ENCODE assay signal across 8 mouse cellular contexts in genomic region chr9:123678327-123679105, GRCm38 (mm10). TPM values are rescaled to one million over a fixed set of nuclear protein-coding genes. Genes with fewer than 3 reads are reported as not detected.
DNase-seq lines count a peak whose midpoint lies in the region; ATAC-seq and TF ChIP-seq lines count a peak whose summit lies in the region.

Ccr9 (plus strand) TSS chr9:123678439.
Slc6a20a (minus strand) TSS chr9:123678885.

- H3K4me2 ChIP-seq in embryonic facial prominence, embryonic 14.5 days (ENCODE audit: low read depth, low read length), result peak within 1 kb of the TSS; percentile 81
- peak within 1 kb of the TSS; percentile 57 for H3K4me2 ChIP-seq in intestine, embryonic 14.5 days (ENCODE audit: low read length)
- H3K4me2 ChIP-seq in liver, embryonic 14.5 days (ENCODE audit: low read depth), result peak within 1 kb of the TSS; percentile 87
- peak within 1 kb of the TSS; percentile 67 for H3K4me2 ChIP-seq in neural tube, embryonic 11.5 days (ENCODE audit: low read depth)

- H3K4me1 ChIP-seq in embryonic facial prominence, embryonic 14.5 days (ENCODE audit: control insufficient read depth, insufficient read depth, low read length), result no peaks in the 10 kb centered on the region
- 0 out of 2 replicates have a peak, but pooled peaks cover 3% of the 10 kb centered on the region for H3K4me1 ChIP-seq in intestine, embryonic 14.5 days (replicated peaks; ENCODE audit: control insufficient read depth, insufficient read depth, low read length)
- peaks cover 3 to 5% of the 10 kb centered on the region in 2 experiments for H3K4me1 ChIP-seq in liver, embryonic 14.5 days (replicated peaks; ENCODE audit: control insufficient read depth in 2 of 2, insufficient read depth in 2 of 2, low read length in 1 of 2)
- H3K4me1 ChIP-seq in neural tube, embryonic 11.5 days (ENCODE audit: control insufficient read depth, insufficient read depth, low read length), result 0 out of 2 replicates have a peak, but pooled peaks cover 5% of the 10 kb centered on the region

- H3K4me3 ChIP-seq in embryonic facial prominence, embryonic 14.5 days (ENCODE audit: low read depth, low read length), result peak within 1 kb of the TSS; percentile 44
- peak within 1 kb of the TSS; percentile 35 for H3K4me3 ChIP-seq in intestine, embryonic 14.5 days (ENCODE audit: low read depth, low read length)
- H3K4me3 ChIP-seq in liver, embryonic 14.5 days (ENCODE audit: insufficient read depth in 1 of 2, low read depth in 2 of 2, low read length in 2 of 2), result peak within 1 kb of the TSS; percentile 68 to 79
- H3K4me3 ChIP-seq in neural tube, embryonic 11.5 days (ENCODE audit: low read depth, low read length), result peak within 1 kb of the TSS; percentile 37

- no peak for TF ChIP-seq EP300 in liver, embryonic 14.5 days (IDR thresholded peaks at IDR 0.05; ENCODE audit: low read depth)

- peak; percentile 55; the same call in 1 of the 2 replicates for ATAC-seq in embryonic facial prominence, embryonic 14.5 days (ENCODE audit: low read depth)
- ATAC-seq in intestine, embryonic 14.5 days (replicated peaks; ENCODE audit: low FRiP score, low TSS enrichment, low read depth), result peak; percentile 78
- peak; percentile 94 for ATAC-seq in liver, embryonic 14.5 days (ENCODE audit: insufficient read depth)
- peak; percentile 48; the same call in 1 of the 2 replicates for ATAC-seq in neural tube, embryonic 11.5 days (ENCODE audit: insufficient read depth, low FRiP score, low TSS enrichment)

- no peak for TF ChIP-seq CTCF in liver, embryonic 14.5 days (IDR thresholded peaks at IDR 0.05; ENCODE audit: low read depth)

- no peak within 1 kb of the TSS for H3K27ac ChIP-seq in embryonic facial prominence, embryonic 14.5 days (replicated peaks; ENCODE audit: low read depth, low read length)
- H3K27ac ChIP-seq in intestine, embryonic 14.5 days (ENCODE audit: low read depth), result no peak within 1 kb of the TSS
- no peak within 1 kb of the TSS for H3K27ac ChIP-seq in liver, embryonic 14.5 days
- H3K27ac ChIP-seq in neural tube, embryonic 11.5 days (ENCODE audit: low read depth, low read length), result no peak within 1 kb of the TSS

- H3K36me3 ChIP-seq in embryonic facial prominence, embryonic 14.5 days (ENCODE audit: control insufficient read depth, insufficient read depth, low read length), result no peaks in the 10 kb centered on the region
- no peaks in the 10 kb centered on the region for H3K36me3 ChIP-seq in intestine, embryonic 14.5 days (ENCODE audit: control insufficient read depth, insufficient read depth, low read length)
- no peaks in the 10 kb centered on the region for H3K36me3 ChIP-seq in liver, embryonic 14.5 days (replicated peaks; ENCODE audit: control insufficient read depth, insufficient read depth, low read depth)
- H3K36me3 ChIP-seq in neural tube, embryonic 11.5 days (ENCODE audit: control insufficient read depth, insufficient read depth, low read length), result no peaks in the 10 kb centered on the region

- peak; percentile 5 for DNase-seq in thymus, postnatal 0 days (ENCODE audit: low spot score)
- no peak for DNase-seq in thymus, postnatal 36 days
- peak; percentile 19 for DNase-seq in embryonic facial prominence, embryonic 14.5 days (ENCODE audit: low spot score)
- DNase-seq in intestine, embryonic 14.5 days (ENCODE audit: low spot score), result peak; percentile 78
- DNase-seq in liver, embryonic 14.5 days (ENCODE audit: low read depth in 3 of 3, low spot score in 3 of 3), result peak in 2 of 3 experiments; percentile 35 to 55
- peak; percentile 43 for DNase-seq in neural tube, embryonic 11.5 days (ENCODE audit: low spot score)
- DNase-seq in frontal cortex, adult 2 months (ENCODE audit: extremely low spot score in 1 of 2, low spot score in 1 of 2), result no peak
- DNase-seq in frontal cortex, postnatal 14 days (ENCODE audit: low spot score in 2 of 2), result no peak

- peak within 1 kb of the TSS; percentile 48; the same call in 1 of the 2 replicates for H3K9ac ChIP-seq in embryonic facial prominence, embryonic 14.5 days (ENCODE audit: low read depth, low read length)
- peak within 1 kb of the TSS; percentile 23 for H3K9ac ChIP-seq in intestine, embryonic 14.5 days (ENCODE audit: low read length)
- H3K9ac ChIP-seq in liver, embryonic 14.5 days (replicated peaks), result peak within 1 kb of the TSS; percentile 81
- H3K9ac ChIP-seq in neural tube, embryonic 11.5 days (ENCODE audit: low read length), result no peak within 1 kb of the TSS

- H3K27me3 ChIP-seq in embryonic facial prominence, embryonic 14.5 days (replicated peaks; ENCODE audit: control insufficient read depth, insufficient read depth, low read length), result peaks cover 66% of the 10 kb centered on the region
- peaks cover 50% of the 10 kb centered on the region for H3K27me3 ChIP-seq in intestine, embryonic 14.5 days (replicated peaks; ENCODE audit: control insufficient read depth, insufficient read depth, low read length)
- peaks cover 69% of the 10 kb centered on the region for H3K27me3 ChIP-seq in liver, embryonic 14.5 days (ENCODE audit: control insufficient read depth, insufficient read depth, low read length)
- peaks cover 29% of the 10 kb centered on the region for H3K27me3 ChIP-seq in neural tube, embryonic 11.5 days (ENCODE audit: control insufficient read depth, insufficient read depth, low read length)

- under 1% methylated on average over 46 of the region's 73 CpGs for WGBS in embryonic facial prominence, embryonic 14.5 days
- 1% methylated on average over 73 of the region's 73 CpGs for WGBS in intestine, embryonic 14.5 days
- WGBS in liver, embryonic 14.5 days (ENCODE audit: insufficient replicate concordance), result 1% methylated on average over 73 of the region's 73 CpGs
- WGBS in neural tube, embryonic 11.5 days, result under 1% methylated on average over 73 of the region's 73 CpGs

- no peaks in the 10 kb centered on the region for H3K9me3 ChIP-seq in embryonic facial prominence, embryonic 14.5 days (ENCODE audit: control insufficient read depth, low read length)
- no peaks in the 10 kb centered on the region for H3K9me3 ChIP-seq in intestine, embryonic 14.5 days (ENCODE audit: control insufficient read depth, low read length)
- no peaks in the 10 kb centered on the region for H3K9me3 ChIP-seq in liver, embryonic 14.5 days (ENCODE audit: control insufficient read depth, low read length)
- H3K9me3 ChIP-seq in neural tube, embryonic 11.5 days (ENCODE audit: control insufficient read depth, low read length), result no peaks in the 10 kb centered on the region

RNA-seq across cellular contexts. Expression of gene Ccr9, which starts in this region (rescaled TPM):
- 438 and 524 TPM in 2 replicates for polyA plus RNA-seq in thymus, postnatal 0 days (2015; fragmentation: Nextera tagmentation; extraction: Ambion mirVana)
- polyA plus RNA-seq in embryonic facial prominence, embryonic 14.5 days (2014; fragmentation: Nextera tagmentation; extraction: Ambion mirVana), result 0.12 and 0.24 TPM in 2 replicates
- polyA plus RNA-seq in intestine, embryonic 14.5 days (2014; fragmentation: Nextera tagmentation; extraction: Ambion mirVana), result 0.41 and 0.55 TPM in 2 replicates
- 0.12 and 0.13 TPM in 2 replicates for polyA plus RNA-seq in liver, embryonic 14.5 days (2012; rRNA removed)
- polyA plus RNA-seq in liver, embryonic 14.5 days (2014; fragmentation: Nextera tagmentation; extraction: Ambion mirVana), result 0.14 and 0.20 TPM in 2 replicates
- 0.08 TPM in 1 of 2 replicates, not detected in the other for polyA plus RNA-seq in neural tube, embryonic 11.5 days (2014; fragmentation: Nextera tagmentation; extraction: Ambion mirVana)
- 0.13 and 0.44 TPM in 2 replicates for polyA plus RNA-seq in frontal cortex, adult 2 months (2012; rRNA removed)

RNA-seq across cellular contexts. Expression of gene Slc6a20a, which starts in this region (rescaled TPM):
- 0.86 and 1.4 TPM in 2 replicates for polyA plus RNA-seq in thymus, postnatal 0 days (2015; fragmentation: Nextera tagmentation; extraction: Ambion mirVana)
- polyA plus RNA-seq in embryonic facial prominence, embryonic 14.5 days (2014; fragmentation: Nextera tagmentation; extraction: Ambion mirVana), result 0.99 and 1.5 TPM in 2 replicates
- polyA plus RNA-seq in intestine, embryonic 14.5 days (2014; fragmentation: Nextera tagmentation; extraction: Ambion mirVana), result 3.3 and 3.6 TPM in 2 replicates
- polyA plus RNA-seq in liver, embryonic 14.5 days (2012; rRNA removed), result 2.7 and 3.3 TPM in 2 replicates
- 2.5 and 2.6 TPM in 2 replicates for polyA plus RNA-seq in liver, embryonic 14.5 days (2014; fragmentation: Nextera tagmentation; extraction: Ambion mirVana)
- 0.12 and 0.22 TPM in 2 replicates for polyA plus RNA-seq in neural tube, embryonic 11.5 days (2014; fragmentation: Nextera tagmentation; extraction: Ambion mirVana)
- 17.9 and 26.1 TPM in 2 replicates for polyA plus RNA-seq in frontal cortex, adult 2 months (2012; rRNA removed)

Comparison
In these comparisons a context has a peak if more than half of its experiments do, and no peak if none do; other contexts are left out.
1. RNA of gene Ccr9 (polyA plus RNA-seq): 438 to 524 TPM in thymus, postnatal 0 days; 0.13 to 0.44 TPM in frontal cortex, adult 2 months, 0.41 to 0.55 TPM in intestine, embryonic 14.5 days, 0.12 to 0.24 TPM in embryonic facial prominence, embryonic 14.5 days, 0.12 to 0.20 TPM in liver, embryonic 14.5 days and 0.08 TPM in neural tube, embryonic 11.5 days; every median in the first group is over 100 times any median in the second.
2. DNase-seq: peak in thymus, postnatal 0 days (single experiment), embryonic facial prominence, embryonic 14.5 days (single experiment), intestine, embryonic 14.5 days (single experiment) and liver, embryonic 14.5 days (2 of 3); none in thymus, postnatal 36 days (0 of 2), frontal cortex, adult 2 months (0 of 2) and frontal cortex, postnatal 14 days (0 of 2).
3. Peak in DNase-seq, ATAC-seq, H3K4me3 ChIP-seq and H3K4me2 ChIP-seq in neural tube, embryonic 11.5 days; RNA of the genes that start here not detected or under 1 TPM.
4. Peak in every context shown above with its lines, with median percentiles within 50 percentile points of each other: ATAC-seq, H3K4me2 ChIP-seq and H3K4me3 ChIP-seq.